8 mouse cellular contexts compared by ENCODE assay signal in genomic region chr14:45388345-45389181, GRCm38 (mm10). TPM values are rescaled to one million over a fixed set of nuclear protein-coding genes. Genes with fewer than 3 reads are reported as not detected.
DNase-seq lines count a peak whose midpoint lies in the region; ATAC-seq lines count a peak whose summit lies in the region.

No protein-coding gene starts in this region.

- H3K27ac ChIP-seq in intestine, embryonic 14.5 days (ENCODE audit: low read depth): peak overlapping the region; percentile 87

- H3K4me3 ChIP-seq in intestine, embryonic 14.5 days (ENCODE audit: low read depth, low read length): peak overlapping the region; percentile 67

- no peaks in the 10 kb centered on the region for H3K27me3 ChIP-seq in intestine, embryonic 14.5 days (replicated peaks; ENCODE audit: control insufficient read depth, insufficient read depth, low read length)

- H3K36me3 ChIP-seq in intestine, embryonic 14.5 days (ENCODE audit: control insufficient read depth, insufficient read depth, low read length): peaks cover 2% of the 10 kb centered on the region; the same call in 1 of the 2 replicates

- under 1% methylated on average over 69 of the region's 71 CpGs for WGBS in intestine, embryonic 14.5 days

- H3K4me2 ChIP-seq in intestine, embryonic 14.5 days (ENCODE audit: low read length): peak overlapping the region; percentile 57

- H3K9me3 ChIP-seq in intestine, embryonic 14.5 days (ENCODE audit: control insufficient read depth, low read length): no peaks in the 10 kb centered on the region

- intact Hi-C loops in gastrocnemius, postnatal 14 days (cut with DNase I; ENCODE audit: low total_unique reads): no loop called here
- intact Hi-C loops in left cerebral cortex, postnatal 10 days (cut with DNase I): no loop called here

- H3K4me1 ChIP-seq in intestine, embryonic 14.5 days (replicated peaks; ENCODE audit: control insufficient read depth, insufficient read depth, low read length): peaks cover 7% of the 10 kb centered on the region

- H3K9ac ChIP-seq in intestine, embryonic 14.5 days (ENCODE audit: low read length): peak overlapping the region; percentile 74

- DNase-seq in adrenal gland, adult 18-20 months (ENCODE audit: low spot score in 2 of 2): peak; percentile 93 to 94
- peak; percentile 87 for DNase-seq in embryo, embryonic 10.5 days (ENCODE audit: low spot score)
- DNase-seq in gastrocnemius, postnatal 14 days: peak; percentile 95
- peak; percentile 89 for DNase-seq in intestine, embryonic 14.5 days (ENCODE audit: low spot score)
- peak; percentile 77 to 97 for DNase-seq in left cerebral cortex, postnatal 10 days (ENCODE audit: extremely low spot score in 1 of 2, low spot score in 2 of 2)
- peak; percentile 89 for DNase-seq in right cerebral cortex, postnatal 14 days
- peak; percentile 91 for DNase-seq in urinary bladder, postnatal 25 days (ENCODE audit: low spot score)

- peak; percentile 97 for ATAC-seq in intestine, embryonic 14.5 days (replicated peaks; ENCODE audit: low FRiP score, low TSS enrichment, low read depth)
- peak; percentile 89 for ATAC-seq in megakaryocyte progenitor cell, adult 5-6 weeks (replicated peaks; ENCODE audit: poor library complexity)

RNA-seq across cellular contexts. Expression of gene Gnpnat1, which starts 16.1 kb away (rescaled TPM):
- total RNA-seq in adrenal gland, adult 18-20 months (2021): 10 to 100 TPM; 29.3 to 35.8 TPM
- total RNA-seq in gastrocnemius, postnatal 14 days (2021): 10 to 100 TPM in 1 of 2 experiments, 1 to 10 TPM in 1; 9.5 to 12.3 TPM
- polyA plus RNA-seq in intestine, embryonic 14.5 days (2014; fragmentation: Nextera tagmentation; extraction: Ambion mirVana): 66.5 and 75.3 TPM in 2 replicates
- 10 to 100 TPM; 13.0 to 16.3 TPM for total RNA-seq in left cerebral cortex, postnatal 10 days (2021)
- total RNA-seq in megakaryocyte progenitor cell, adult 5-6 weeks (2015): 49.7 and 54.0 TPM in 2 replicates
- total RNA-seq in megakaryocyte progenitor cell, adult 5-6 weeks (2017): 22.7 and 34.2 TPM in 2 replicates

RNA-seq across cellular contexts. Expression of gene Styx, which starts 37.7 kb away (rescaled TPM):
- total RNA-seq in adrenal gland, adult 18-20 months (2021): 10 to 100 TPM; 22.4 to 23.4 TPM
- 10 to 100 TPM; 43.7 to 44.8 TPM for total RNA-seq in gastrocnemius, postnatal 14 days (2021)
- 58.9 and 61.4 TPM in 2 replicates for polyA plus RNA-seq in intestine, embryonic 14.5 days (2014; fragmentation: Nextera tagmentation; extraction: Ambion mirVana)
- total RNA-seq in left cerebral cortex, postnatal 10 days (2021): 10 to 100 TPM; 15.2 to 22.0 TPM
- total RNA-seq in megakaryocyte progenitor cell, adult 5-6 weeks (2015): 44.6 and 51.5 TPM in 2 replicates
- 18.7 and 19.7 TPM in 2 replicates for total RNA-seq in megakaryocyte progenitor cell, adult 5-6 weeks (2017)

RNA-seq across cellular contexts. Expression of gene Psmc6, which starts 59.0 kb away (rescaled TPM):
- total RNA-seq in adrenal gland, adult 18-20 months (2021): 100 to 1,000 TPM; 125 to 126 TPM
- 100 to 1,000 TPM in 1 of 2 experiments, 10 to 100 TPM in 1; 98.2 to 104 TPM for total RNA-seq in gastrocnemius, postnatal 14 days (2021)
- polyA plus RNA-seq in intestine, embryonic 14.5 days (2014; fragmentation: Nextera tagmentation; extraction: Ambion mirVana): 142 and 169 TPM in 2 replicates
- 100 to 1,000 TPM; 109 to 111 TPM for total RNA-seq in left cerebral cortex, postnatal 10 days (2021)
- 158 and 168 TPM in 2 replicates for total RNA-seq in megakaryocyte progenitor cell, adult 5-6 weeks (2015)
- 186 and 238 TPM in 2 replicates for total RNA-seq in megakaryocyte progenitor cell, adult 5-6 weeks (2017)

Comparison
In these comparisons a context has a peak if more than half of its experiments do, and no peak if none do; other contexts are left out.
1. Peak in every context shown above with its lines: DNase-seq, ATAC-seq, H3K4me3 ChIP-seq and H3K27ac ChIP-seq.